Mouse (Mus musculus) liver, postnatal 0 days (tissue): ENCODE data around the gene Prlhr. TPM values are rescaled to one million over a fixed set of nuclear protein-coding genes. Genes with fewer than 3 reads are reported as not detected.

Experiments
- ATAC-seq: fragments of 200-750 bp; cut with Nextera tagmentation; 2 replicates; pipeline ENCODE4 v1.8.0; 2017; ENCODE audit warnings: mild to moderate bottlenecking, moderate library complexity
- DNase-seq: peaks from one replicate; pipeline ENCODE4 v3.0.0-alpha.2; 2016
- H3K27ac ChIP-seq: fragments of 300-500 bp; sonication (generic); 2 replicates; pipeline ENCODE4 v1.5.1; 2014; ENCODE audit warnings: antibody characterized with exemption, moderate library complexity, mild to moderate bottlenecking, low read depth
- H3K27me3 ChIP-seq: fragments of 300-500 bp; sonication (generic); 2 replicates; pipeline ENCODE4 v1.6.1; 2014; ENCODE audit warnings: low read length, control low read depth, mixed read lengths; ENCODE audit not compliant: insufficient read depth
- H3K36me3 ChIP-seq: fragments of 300-500 bp; sonication (generic); replicated peaks from 2 replicates; pipeline ENCODE4 v1.6.1; 2014; ENCODE audit warnings: mild to moderate bottlenecking, control low read depth, low read length, moderate library complexity, mixed read lengths; ENCODE audit not compliant: insufficient read depth
- H3K4me1 ChIP-seq: fragments of 300-500 bp; sonication (generic); 2 replicates; pipeline ENCODE4 v1.6.1; 2014; ENCODE audit warnings: antibody characterized with exemption, mild to moderate bottlenecking, control low read depth; ENCODE audit not compliant: insufficient read depth
- H3K4me2 ChIP-seq: fragments of 300-500 bp; sonication (generic); 2 replicates; pipeline ENCODE4 v1.6.1; 2014; ENCODE audit warnings: low read depth, mild to moderate bottlenecking, low read length, moderate library complexity, mixed read lengths
- H3K4me3 ChIP-seq: fragments of 300-500 bp; sonication (generic); 2 replicates; pipeline ENCODE4 v1.5.1; 2014; ENCODE audit warnings: low read depth, low read length
- H3K9ac ChIP-seq: fragments of 300-500 bp; sonication (generic); replicated peaks from 2 replicates; pipeline ENCODE4 v1.6.1; 2014; ENCODE audit warnings: mild to moderate bottlenecking, moderate library complexity
- H3K9me3 ChIP-seq: fragments of 300-500 bp; sonication (generic); 2 replicates; pipeline ENCODE4 v1.6.1; 2016; ENCODE audit warnings: mild to moderate bottlenecking, control low read depth, low read length, mixed read lengths
- CTCF ChIP-seq: sonication (generic); IDR thresholded peaks from 2 replicates; pipeline ENCODE4 v1.5.1; 2016; ENCODE audit warnings: antibody characterized with exemption, low read depth
- EP300 ChIP-seq: IDR thresholded peaks from 2 replicates; pipeline ENCODE4 v1.6.1; 2016; ENCODE audit warnings: antibody characterized with exemption, low read depth, mild to moderate bottlenecking
- WGBS: fragments of 180-500 bp; shearing (Covaris S2); extraction: QIAGEN DNeasy Blood & Tissue Kit; methylation state at CpG from one replicate; pipeline ENCODE4 v1.1.7; 2014; ENCODE audit not compliant: insufficient replicate concordance; 5-methylcytosine and 5-hydroxymethylcytosine counted together
- polyA plus RNA-seq: library from polyadenylated mRNA; unstranded; fragments of >200 nt; fragmentation: Nextera tagmentation; extraction: Ambion mirVana; gene quantifications from 2 replicates; pipeline ENCODE4 v1.2.1, GENCODE M21; 2015

Gene Prlhr
- polyA plus RNA-seq, 1 experiment from 2014 or later = not detected

- H3K27ac ChIP-seq = no peak overlapping the region
- no peaks in the 10 kb centered on the region for H3K36me3 ChIP-seq
- 63% methylated on average over 2 of the region's 2 CpGs for WGBS
- ATAC-seq = no peak
- H3K27me3 ChIP-seq = peaks cover 33% of the 10 kb centered on the region
- no peak for DNase-seq
- no peaks in the 10 kb centered on the region for H3K9me3 ChIP-seq
- no peak overlapping the region for H3K9ac ChIP-seq
- no peak overlapping the region for H3K4me2 ChIP-seq
- H3K4me1 ChIP-seq = peaks cover 4% of the 10 kb centered on the region; the same call in 1 of the 2 replicates
- TF ChIP-seq CTCF (no peak), EP300 (no peak)
- H3K4me3 ChIP-seq = no peak overlapping the region
These were observed 2.4 kb downstream of the Prlhr start for GRCm38 (mm10) chr19:60465726-60466125.

GRCm38 (mm10) chr19:60463896-60464295 lies 4.2 kb downstream of the Prlhr start:
- Histone ChIP-seq H3K36me3 (no peaks in the 10 kb centered on the region), H3K27me3 (peaks cover 30% of the 10 kb centered on the region), H3K9me3 (no peaks in the 10 kb centered on the region), H3K4me1 (peaks cover 4% of the 10 kb centered on the region; the same call in 1 of the 2 replicates), H3K4me3 (no peak overlapping the region), H3K4me2 (no peak overlapping the region), H3K27ac (no peak overlapping the region), H3K9ac (no peak overlapping the region)
- DNase-seq = peak; percentile 56
- 32% methylated on average over 3 of the region's 3 CpGs for WGBS
- ATAC-seq = no peak
- TF ChIP-seq CTCF (no peak), EP300 (no peak)

GRCm38 (mm10) chr19:60463440-60463839 lies 4.7 kb downstream of the Prlhr start:
- ATAC-seq (no peak), DNase-seq (no peak)
- no peak overlapping the region for H3K27ac ChIP-seq
- no peak overlapping the region for H3K4me3 ChIP-seq
- no peaks in the 10 kb centered on the region for H3K9me3 ChIP-seq
- TF ChIP-seq CTCF = no peak
- TF ChIP-seq EP300 = no peak
- 71% methylated on average over 3 of the region's 3 CpGs for WGBS
- no peak overlapping the region for H3K4me2 ChIP-seq
- H3K4me1 ChIP-seq = peaks cover 4% of the 10 kb centered on the region; the same call in 1 of the 2 replicates
- no peaks in the 10 kb centered on the region for H3K36me3 ChIP-seq
- H3K27me3 ChIP-seq = peaks cover 25% of the 10 kb centered on the region
- H3K9ac ChIP-seq = no peak overlapping the region

- DNase-seq = no peak
These were observed 6.6 kb downstream of the Prlhr start for GRCm38 (mm10) chr19:60461476-60461875.

GRCm38 (mm10) chr19:60459680-60460079 lies 8.4 kb downstream of the Prlhr start:
- DNase-seq = no peak
- TF ChIP-seq CTCF (no peak), EP300 (no peak)
- 35% methylated on average over 3 of the region's 3 CpGs for WGBS

More at GRCm38 (mm10) chr19:60461476-60461875, 6.6 kb downstream of the Prlhr start:
- Histone ChIP-seq H3K27me3 (peaks cover 7% of the 10 kb centered on the region; the same call in 1 of the 2 replicates), H3K4me1 (no peaks in the 10 kb centered on the region), H3K4me2 (no peak overlapping the region), H3K9me3 (no peaks in the 10 kb centered on the region), H3K27ac (no peak overlapping the region), H3K4me3 (no peak overlapping the region), H3K9ac (no peak overlapping the region), H3K36me3 (no peaks in the 10 kb centered on the region)
- TF ChIP-seq EP300 (no peak), CTCF (no peak)
- WGBS = 64% methylated on average over 2 of the region's 2 CpGs
- no peak for ATAC-seq

DNA sequence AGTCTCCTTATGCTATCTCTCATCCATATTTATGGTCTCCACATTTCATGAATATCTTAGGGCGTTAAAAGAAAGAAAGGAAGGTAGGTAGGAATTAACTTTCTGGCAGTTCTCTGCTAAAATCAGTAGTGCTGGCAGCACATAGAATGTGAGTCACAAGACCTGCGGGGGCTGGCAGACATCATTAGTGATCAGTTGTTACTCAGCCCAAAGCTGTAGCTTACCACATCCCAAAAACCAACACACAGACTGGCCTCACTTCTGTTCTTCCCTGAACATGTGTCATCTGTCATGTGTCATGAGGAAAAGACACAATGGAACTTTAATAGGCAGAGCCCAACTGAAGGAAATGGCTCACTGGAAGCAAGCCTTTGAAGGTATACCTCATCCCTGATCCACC lies 9.0 kb downstream of the Prlhr start:
- Histone ChIP-seq H3K36me3 (no peaks in the 10 kb centered on the region), H3K27me3 (0 out of 2 replicates have a peak, but pooled peaks cover 3% of the 10 kb centered on the region), H3K9ac (no peak overlapping the region), H3K4me1 (no peaks in the 10 kb centered on the region), H3K4me3 (no peak overlapping the region), H3K9me3 (no peaks in the 10 kb centered on the region), H3K27ac (no peak overlapping the region), H3K4me2 (no peak overlapping the region)
- no peak for DNase-seq
- TF ChIP-seq CTCF = no peak
- no peak for TF ChIP-seq EP300
- 70% methylated on average over 2 of the region's 2 CpGs for WGBS
- ATAC-seq = no peak

More at GRCm38 (mm10) chr19:60459680-60460079, 8.4 kb downstream of the Prlhr start:
- Histone ChIP-seq H3K27me3 (0 out of 2 replicates have a peak, but pooled peaks cover 3% of the 10 kb centered on the region), H3K9me3 (no peaks in the 10 kb centered on the region), H3K36me3 (no peaks in the 10 kb centered on the region), H3K4me2 (no peak overlapping the region), H3K9ac (no peak overlapping the region), H3K27ac (no peak overlapping the region), H3K4me1 (no peaks in the 10 kb centered on the region), H3K4me3 (no peak overlapping the region)
- ATAC-seq = no peak
